Mouse (Mus musculus) retina, adult 2 months (tissue): ENCODE measurements around the gene L3mbtl1.

Source experiments
- DNase-seq: peaks from one replicate; pipeline ENCODE4 v3.0.0-alpha.2; 2012; ENCODE audit warnings: low read depth, low spot score

Gene L3mbtl1

GRCm38 (mm10) chr2:162993881-162994616 is 50.8 kb downstream of the L3mbtl1 start:
- no peak for DNase-seq

- peak; percentile 42 for DNase-seq
Observed at GRCm38 (mm10) chr2:162998528-162999230, 55.4 kb downstream of the L3mbtl1 start.

GRCm38 (mm10) chr2:162999744-163000143 is 56.5 kb downstream of the L3mbtl1 start:
- no peak for DNase-seq

- DNase-seq, result no peak
Observed at GRCm38 (mm10) chr2:163001071-163001470, 57.8 kb downstream of the L3mbtl1 start.

- DNase-seq, result no peak
Observed at GRCm38 (mm10) chr2:163007299-163007698, 64.0 kb downstream of the L3mbtl1 start.

GRCm38 (mm10) chr2:163016916-163017743 is 73.9 kb downstream of the L3mbtl1 start, which contains the start of gene Ift52:
TSS of gene Ift52 (plus strand) at chr2:163017354.
- DNase-seq, result peak; percentile 84
